Mouse (Mus musculus) cortical plate, adult 2 months (tissue): ENCODE results near the gene Ino80d. TPM values are rescaled to one million over a fixed set of nuclear protein-coding genes. Genes with fewer than 3 reads are reported as not detected.

ENCODE experiments used
- H3K27ac ChIP-seq: fragments of 200-500 bp; 2 replicates; pipeline ENCODE4 v1.5.1; 2012; ENCODE audit warnings: low read length, control low read depth, inconsistent platforms; ENCODE audit not compliant: insufficient read depth
- H3K4me1 ChIP-seq: fragments of 200-500 bp; 2 replicates; pipeline ENCODE4 v1.6.1; 2011; ENCODE audit warnings: low read length; ENCODE audit not compliant: control insufficient read depth, insufficient read depth
- H3K4me3 ChIP-seq: fragments of 200-500 bp; 2 replicates; pipeline ENCODE4 v1.5.1; 2011; ENCODE audit warnings: mild to moderate bottlenecking, low read length, control low read depth; ENCODE audit not compliant: insufficient read depth
- CTCF ChIP-seq: fragments of 200-500 bp; IDR thresholded peaks from 2 replicates; pipeline ENCODE4 v1.5.1; 2011; ENCODE audit warnings: mild to moderate bottlenecking, control low read depth, low read length; ENCODE audit not compliant: insufficient read depth; ENCODE audit errors: extremely low read depth
- POLR2A ChIP-seq: fragments of 200-500 bp; IDR thresholded peaks from 2 replicates; pipeline ENCODE4 v1.6.1; 2011; ENCODE audit warnings: mild to moderate bottlenecking, low read length, control low read depth; ENCODE audit not compliant: insufficient read depth; ENCODE audit errors: extremely low read depth
- polyA plus RNA-seq: library from polyadenylated mRNA; depleted of rRNA; stranded (reverse); fragments of >200 nt; gene quantifications from 2 replicates; pipeline ENCODE4 v1.2.3, GENCODE M21; 2012

Gene Ino80d
- polyA plus RNA-seq, 1 experiment, result 9.1 TPM

DNA sequence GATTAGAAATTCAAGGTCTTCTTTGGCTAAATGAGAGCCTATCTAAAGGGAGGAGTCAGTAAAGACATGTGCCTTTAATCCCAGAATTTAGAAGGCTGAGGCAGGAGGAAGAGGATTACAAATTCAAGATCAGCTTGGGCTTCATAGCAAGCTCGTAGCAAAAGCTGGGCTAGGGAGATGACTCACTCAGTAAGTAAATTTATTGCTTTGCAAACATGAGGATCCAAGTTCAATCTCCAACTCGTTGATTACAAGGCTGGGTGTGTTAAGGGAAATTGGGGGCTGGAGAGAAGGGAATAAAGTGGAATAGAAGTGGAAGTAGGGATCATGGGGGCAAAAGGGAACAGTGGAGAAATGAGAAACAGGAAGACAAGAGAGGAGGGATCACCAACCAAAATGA is 94.6 kb downstream of the Ino80d start:
- no peak overlapping the region for H3K4me3 ChIP-seq
- TF ChIP-seq POLR2A (no peak), CTCF (no peak)
- H3K4me1 ChIP-seq, result no peaks in the 10 kb centered on the region
- H3K27ac ChIP-seq, result no peak overlapping the region

DNA sequence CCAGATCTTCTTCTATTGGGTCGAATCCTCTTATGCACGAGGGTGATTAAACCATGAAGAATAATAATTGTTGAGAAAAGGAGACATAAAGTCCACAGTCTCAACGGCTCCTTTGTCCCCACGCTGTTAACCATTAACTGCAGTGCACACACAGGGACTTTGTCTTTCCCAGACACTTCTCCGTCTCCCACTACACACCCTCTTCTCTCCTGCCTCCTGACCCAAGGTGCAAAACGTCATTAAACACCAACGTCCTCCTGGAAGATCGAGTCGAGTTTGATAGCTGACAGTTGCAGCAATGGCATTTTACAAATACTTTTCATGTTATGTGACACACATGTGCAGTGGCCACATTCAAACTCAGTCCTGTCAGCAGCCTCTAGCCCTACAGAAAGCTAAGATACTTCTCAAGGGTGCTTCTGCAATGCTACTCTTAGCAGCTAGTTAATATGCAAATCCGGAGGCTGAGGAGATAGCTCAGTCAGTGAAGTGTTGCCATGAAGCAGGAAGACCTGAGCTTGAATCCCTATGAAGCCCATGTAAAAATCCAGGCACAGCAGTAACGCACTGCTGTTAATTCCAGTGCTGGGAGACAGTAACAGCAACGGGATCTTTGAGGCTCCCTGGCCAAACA is 109.3 kb downstream of the Ino80d start:
- Histone ChIP-seq H3K4me3 (no peak overlapping the region), H3K4me1 (no peaks in the 10 kb centered on the region), H3K27ac (no peak overlapping the region)
- no peak for TF ChIP-seq POLR2A
- TF ChIP-seq CTCF, result no peak

GRCm38 (mm10) chr1:63001874-63002273 is 112.6 kb downstream of the Ino80d start:
- no peak overlapping the region for H3K27ac ChIP-seq
- TF ChIP-seq POLR2A (no peak), CTCF (no peak)
- H3K4me1 ChIP-seq, result no peaks in the 10 kb centered on the region
- no peak overlapping the region for H3K4me3 ChIP-seq

DNA sequence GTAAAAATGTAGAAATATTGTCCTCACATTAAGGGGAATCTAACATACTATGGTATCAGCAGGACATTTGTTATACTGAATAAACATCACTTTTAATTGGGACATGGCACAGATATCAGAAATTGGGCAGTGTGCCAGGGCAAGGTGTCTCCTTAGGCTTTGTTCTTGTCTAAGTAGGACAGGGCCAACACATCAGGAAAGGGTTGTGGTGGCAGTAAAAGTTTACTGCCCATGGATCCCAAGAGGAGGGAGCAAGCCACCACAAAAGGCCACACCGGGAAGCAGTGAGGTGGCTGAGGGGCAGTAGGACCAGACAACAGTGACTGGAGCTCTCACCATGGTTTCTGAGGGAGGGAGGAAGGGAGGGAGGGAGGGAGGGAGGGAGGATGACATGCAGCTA is 121.1 kb downstream of the Ino80d start:
- Histone ChIP-seq H3K27ac (no peak overlapping the region), H3K4me1 (no peaks in the 10 kb centered on the region), H3K4me3 (no peak overlapping the region)
- TF ChIP-seq POLR2A, result no peak
- no peak for TF ChIP-seq CTCF

DNA sequence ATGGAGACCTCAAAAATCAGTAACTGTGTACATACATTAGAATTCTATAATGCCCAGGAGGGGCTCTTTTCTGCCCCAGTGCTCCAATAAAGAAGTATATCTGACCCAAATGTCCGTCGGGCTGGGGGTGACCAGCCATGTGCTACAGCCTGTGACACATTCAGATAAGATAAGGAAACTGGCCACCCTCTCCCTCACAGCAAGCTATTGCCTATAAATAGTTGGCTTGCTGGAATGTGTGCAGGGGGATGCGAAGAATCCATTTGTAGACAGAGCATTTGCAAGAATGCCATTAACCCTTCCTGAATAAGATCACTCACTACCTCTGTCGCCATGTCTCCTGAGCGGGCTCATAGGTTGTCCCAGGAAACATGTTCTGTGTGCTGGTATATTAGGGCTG is 121.8 kb downstream of the Ino80d start:
- no peaks in the 10 kb centered on the region for H3K4me1 ChIP-seq
- TF ChIP-seq POLR2A (no peak), CTCF (no peak)

DNA sequence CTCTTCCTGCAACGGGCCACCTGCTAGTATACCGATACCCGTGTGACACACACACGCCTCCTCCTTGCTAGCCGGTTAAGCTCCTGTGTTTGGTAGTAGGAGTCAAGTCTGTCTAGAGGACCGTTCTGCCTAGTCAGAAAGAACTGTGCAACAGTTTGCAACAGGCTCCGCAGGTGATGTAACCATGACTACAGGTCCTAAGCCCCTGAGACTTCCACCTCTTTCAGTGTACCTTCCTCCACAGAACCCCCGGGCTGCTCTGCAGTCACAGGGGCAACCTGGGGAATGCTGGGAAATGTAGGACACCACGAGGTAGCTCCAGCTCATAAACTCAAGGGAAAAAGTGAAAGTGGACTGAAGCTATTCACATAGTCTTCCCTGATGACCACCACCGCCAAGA is 123.4 kb downstream of the Ino80d start:
- Histone ChIP-seq H3K27ac (no peak overlapping the region), H3K4me3 (no peak overlapping the region), H3K4me1 (no peaks in the 10 kb centered on the region)
- TF ChIP-seq POLR2A (no peak), CTCF (no peak)

More for the DNA sequence above, 121.8 kb downstream of the Ino80d start:
- Histone ChIP-seq H3K27ac (no peak overlapping the region), H3K4me3 (no peak overlapping the region)

DNA sequence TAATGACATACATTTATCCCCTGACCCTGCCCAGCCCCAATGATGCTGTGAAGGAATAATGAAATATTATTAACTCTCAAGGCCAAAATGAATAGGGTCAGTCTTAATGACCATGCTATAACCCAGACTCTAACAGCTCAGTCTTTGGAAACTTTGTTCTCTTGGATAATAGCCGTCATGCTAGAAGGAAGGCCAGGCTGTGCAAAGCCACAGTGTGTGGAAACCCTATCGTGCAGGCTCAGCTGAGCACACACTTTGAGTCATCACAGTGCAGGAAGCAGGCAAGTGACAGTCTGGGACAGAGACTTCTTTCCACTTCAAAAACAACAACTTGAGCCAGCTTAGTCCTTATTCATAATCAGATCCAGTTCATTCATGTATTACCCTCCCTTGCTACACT is 126.9 kb downstream of the Ino80d start:
- TF ChIP-seq CTCF, result no peak
- TF ChIP-seq POLR2A, result no peak
- Histone ChIP-seq H3K4me1 (no peaks in the 10 kb centered on the region), H3K27ac (no peak overlapping the region), H3K4me3 (no peak overlapping the region)

DNA sequence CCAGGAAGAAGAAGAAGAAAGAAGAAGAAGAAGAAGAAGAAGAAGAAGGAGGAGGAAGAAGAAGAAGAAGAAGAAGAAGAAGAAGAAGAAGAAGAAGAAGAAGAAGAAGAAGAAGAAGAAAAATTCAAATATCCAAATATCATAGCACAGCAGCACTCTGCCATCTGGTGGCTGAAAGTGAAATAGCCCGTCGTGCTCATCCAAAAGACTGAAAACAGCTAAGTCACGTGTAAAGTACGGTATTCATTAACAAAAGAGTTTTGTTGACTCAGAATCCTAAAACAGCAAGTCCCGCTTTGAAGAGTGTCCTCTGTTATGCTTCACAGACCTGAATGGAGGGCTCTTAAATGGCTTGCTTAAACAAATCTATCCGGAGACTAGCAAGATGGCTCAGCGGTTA is 128.2 kb downstream of the Ino80d start:
- Histone ChIP-seq H3K4me1 (no peaks in the 10 kb centered on the region), H3K27ac (no peak overlapping the region), H3K4me3 (no peak overlapping the region)
- TF ChIP-seq CTCF (peak; percentile 75), POLR2A (no peak)

GRCm38 (mm10) chr1:62984566-62984965 is 129.9 kb downstream of the Ino80d start:
- TF ChIP-seq CTCF, result peak; percentile 63
- no peak for TF ChIP-seq POLR2A
- H3K4me1 ChIP-seq, result no peaks in the 10 kb centered on the region
- H3K4me3 ChIP-seq, result 0 out of 2 replicates have a peak overlapping the region, but pooled peaks have one; percentile 1
- no peak overlapping the region for H3K27ac ChIP-seq

DNA sequence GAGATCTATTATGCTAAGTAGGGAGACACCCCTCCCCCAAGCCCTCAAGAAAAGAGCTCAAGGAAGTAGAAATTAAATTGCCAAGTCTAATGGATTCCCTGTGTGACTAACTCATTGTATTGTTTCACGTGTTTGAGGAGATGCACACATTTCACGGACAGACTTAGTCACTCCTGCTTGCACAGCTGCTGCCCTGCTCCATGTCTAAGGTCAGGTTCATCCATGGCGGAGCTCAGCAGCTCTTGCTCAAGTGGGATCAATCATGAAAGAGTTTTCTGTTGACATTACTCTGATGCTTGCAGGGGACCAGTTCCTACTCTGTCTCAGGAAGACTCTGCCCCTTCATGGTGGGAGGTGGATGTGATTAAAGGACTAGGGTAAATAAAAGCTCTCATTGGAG is 137.7 kb downstream of the Ino80d start:
- TF ChIP-seq POLR2A (no peak), CTCF (no peak)

GRCm38 (mm10) chr1:62966885-62967284 is 147.6 kb downstream of the Ino80d start:
- Histone ChIP-seq H3K4me3 (no peak overlapping the region), H3K4me1 (no peaks in the 10 kb centered on the region), H3K27ac (no peak overlapping the region)
- no peak for TF ChIP-seq POLR2A
- TF ChIP-seq CTCF, result peak; percentile 27; the same call in 1 of the 2 replicates

More for the DNA sequence above, 137.7 kb downstream of the Ino80d start:
- no peak overlapping the region for H3K27ac ChIP-seq
- no peaks in the 10 kb centered on the region for H3K4me1 ChIP-seq
- H3K4me3 ChIP-seq, result no peak overlapping the region
